Mouse (Mus musculus) lung, postnatal 4 days (tissue): Measurements from ENCODE around the gene Gm5426.
A peak's percentile ranks its signal among the peaks of the same experiment; 100 is the strongest.
"Not testable (repeated sequence)": the region's sequence is repeated elsewhere in the genome, so short reads cannot be mapped to it uniquely, and the experiment has no call there.

ENCODE experiments used
- DNase-seq, 2 experiments: peaks; one replicate each; pipeline ENCODE4 v3.0.0; 2021

Gm5426 gene

GRCm38 (mm10) chr10:96139274-96139673 is 2.9 kb downstream of the Gm5426 start:
- DNase-seq, result not testable (repeated sequence)

- no peak for DNase-seq
Measured at GRCm38 (mm10) chr10:96146578-96146977, 10.2 kb downstream of the Gm5426 start.

- DNase-seq, result peak in 1 of 2 experiments; percentile 33
Measured at GRCm38 (mm10) chr10:96148250-96148699, 11.9 kb downstream of the Gm5426 start.

GRCm38 (mm10) chr10:96150401-96151116 is 14.2 kb downstream of the Gm5426 start:
- peak; percentile 21 to 26 for DNase-seq

- DNase-seq, result no peak
Measured at GRCm38 (mm10) chr10:96153315-96153714, 16.9 kb downstream of the Gm5426 start.

GRCm38 (mm10) chr10:96162975-96163706 is 26.7 kb downstream of the Gm5426 start:
- DNase-seq, result no peak

GRCm38 (mm10) chr10:96163791-96164190 is 27.4 kb downstream of the Gm5426 start:
- no peak for DNase-seq

GRCm38 (mm10) chr10:96165260-96165659 is 28.9 kb downstream of the Gm5426 start:
- DNase-seq, result no peak

GRCm38 (mm10) chr10:96168998-96169397 is 32.6 kb downstream of the Gm5426 start:
- DNase-seq, result no peak

- DNase-seq, result no peak
Measured at GRCm38 (mm10) chr10:96171546-96171945, 35.1 kb downstream of the Gm5426 start.

GRCm38 (mm10) chr10:96172964-96173363 is 36.6 kb downstream of the Gm5426 start:
- no peak for DNase-seq

- DNase-seq, result no peak
Measured at GRCm38 (mm10) chr10:96173771-96174170, 37.4 kb downstream of the Gm5426 start.

GRCm38 (mm10) chr10:96176916-96177315 is 40.5 kb downstream of the Gm5426 start:
- DNase-seq, result no peak

- DNase-seq, result no peak
Measured at GRCm38 (mm10) chr10:96180554-96181397, 44.4 kb downstream of the Gm5426 start.

GRCm38 (mm10) chr10:96181398-96181790 is 45.0 kb downstream of the Gm5426 start:
- DNase-seq, result peak; percentile 57 to 62

GRCm38 (mm10) chr10:96181883-96182628 is 45.7 kb downstream of the Gm5426 start:
- DNase-seq, result no peak

GRCm38 (mm10) chr10:96185026-96185425 is 48.6 kb downstream of the Gm5426 start:
- no peak for DNase-seq

- DNase-seq, result no peak
Measured at GRCm38 (mm10) chr10:96185601-96186000, 49.2 kb downstream of the Gm5426 start.
